In genomic region chr6:127723126-127723525, GRCm38 (mm10) we compare ENCODE assay signal across 17 mouse cellular contexts. TPM values are rescaled to one million over a fixed set of nuclear protein-coding genes. Genes with fewer than 3 reads are reported as not detected.
DNase-seq lines count a peak whose midpoint lies in the region; ATAC-seq and TF ChIP-seq lines count a peak whose summit lies in the region.
"Had no signal": no experiment of that assay in that cellular context is flagged by ENCODE, and none has a peak within 500 bp of the region (broad histone marks: within the 10 kb centered on the region; RNA-seq: fewer than 3 reads in every experiment).

No protein-coding gene starts in this region.

- H3K27ac ChIP-seq in heart, embryonic 15.5 days, result no peak overlapping the region
- H3K27ac ChIP-seq in hindbrain, embryonic 12.5 days, result peak overlapping the region; percentile 71
- H3K27ac ChIP-seq in neural tube, embryonic 14.5 days (ENCODE audit: low read depth, low read length), result peak overlapping the region; percentile 44
- no peak overlapping the region for H3K27ac ChIP-seq in thymus, adult 2 months (ENCODE audit: control insufficient read depth, insufficient read depth, low read length)
- H3K27ac ChIP-seq: heart, embryonic 10.5 days; left cerebral cortex, adult 2 months; liver, embryonic 12.5 days had no signal

- no peak overlapping the region for H3K9ac ChIP-seq in heart, embryonic 15.5 days
- H3K9ac ChIP-seq in hindbrain, embryonic 12.5 days, result no peak overlapping the region
- 0 out of 2 replicates have a peak overlapping the region, but pooled peaks have one; percentile 21 for H3K9ac ChIP-seq in neural tube, embryonic 14.5 days (replicated peaks; ENCODE audit: low read depth, low read length)
- H3K9ac ChIP-seq: liver, embryonic 12.5 days had no signal

- DNase-seq in heart, postnatal 14 days, result no peak
- DNase-seq in ZHBTc4 (ENCODE audit: low read depth, low spot score), result peak; percentile 75
- DNase-seq in left cerebral cortex, adult 11 months (ENCODE audit: low spot score), result no peak
- no peak for DNase-seq in left cerebral cortex, postnatal 14 days (ENCODE audit: low spot score in 2 of 2)
- DNase-seq in thymus, adult 2 months, result no peak
- DNase-seq: adrenal gland, postnatal 36 days; cerebellum, adult 2 months; lung, postnatal 14 days; thymus, postnatal 36 days had no signal

- H3K9me3 ChIP-seq in heart, embryonic 15.5 days (replicated peaks), result no peaks in the 10 kb centered on the region
- H3K9me3 ChIP-seq in hindbrain, embryonic 12.5 days (replicated peaks), result no peaks in the 10 kb centered on the region
- H3K9me3 ChIP-seq in neural tube, embryonic 14.5 days (ENCODE audit: control insufficient read depth, low read length), result no peaks in the 10 kb centered on the region
- H3K9me3 ChIP-seq: heart, embryonic 10.5 days; liver, embryonic 12.5 days had no signal

- TF ChIP-seq POLR2A in thymus, adult 2 months (IDR thresholded peaks at IDR 0.05; ENCODE audit: control insufficient read depth, extremely low read depth, insufficient read depth, low read length, poor library complexity), result no peak

- 55% methylated on average over 8 of the region's 8 CpGs for WGBS in heart, embryonic 15.5 days
- 36% methylated on average over 8 of the region's 8 CpGs for WGBS in hindbrain, embryonic 12.5 days
- 27% methylated on average over 8 of the region's 8 CpGs for WGBS in neural tube, embryonic 14.5 days
- 67% methylated on average over 8 of the region's 8 CpGs for WGBS in thymus, adult 2 months

- intact Hi-C loops in heart, postnatal 14 days (cut with DNase I), result no loop called here
- intact Hi-C loops in left cerebral cortex, postnatal 14 days (cut with DNase I), result no loop called here

- H3K4me2 ChIP-seq in heart, embryonic 15.5 days, result 0 out of 2 replicates have a peak overlapping the region, but pooled peaks have one; percentile 5
- H3K4me2 ChIP-seq in hindbrain, embryonic 12.5 days (replicated peaks), result 0 out of 2 replicates have a peak overlapping the region, but pooled peaks have one; percentile 1
- H3K4me2 ChIP-seq in neural tube, embryonic 14.5 days (ENCODE audit: low read depth, low read length), result no peak overlapping the region
- H3K4me2 ChIP-seq: liver, embryonic 12.5 days had no signal

- no peak for ATAC-seq in heart, embryonic 15.5 days (replicated peaks; ENCODE audit: insufficient number of reproducible peaks, insufficient read depth, low FRiP score, low read depth)
- ATAC-seq in hindbrain, embryonic 12.5 days (ENCODE audit: low FRiP score), result no peak
- ATAC-seq in neural tube, embryonic 14.5 days (ENCODE audit: low read depth), result no peak
- ATAC-seq: liver, embryonic 12.5 days had no signal

- TF ChIP-seq CTCF in thymus, adult 2 months (IDR thresholded peaks at IDR 0.05; ENCODE audit: borderline replicate concordance, control insufficient read depth, extremely low read depth, insufficient read depth, low read length, poor library complexity), result no peak

- no peak overlapping the region for H3K4me3 ChIP-seq in heart, embryonic 15.5 days
- no peak overlapping the region for H3K4me3 ChIP-seq in hindbrain, embryonic 12.5 days
- H3K4me3 ChIP-seq in neural tube, embryonic 14.5 days (ENCODE audit: low read depth, low read length), result no peak overlapping the region
- no peak overlapping the region for H3K4me3 ChIP-seq in thymus, adult 2 months (ENCODE audit: control insufficient read depth, insufficient read depth, low read length)
- H3K4me3 ChIP-seq: heart, embryonic 10.5 days; left cerebral cortex, adult 2 months; liver, embryonic 12.5 days had no signal

- no peaks in the 10 kb centered on the region for H3K36me3 ChIP-seq in heart, embryonic 15.5 days
- H3K36me3 ChIP-seq in hindbrain, embryonic 12.5 days, result peaks cover 7% of the 10 kb centered on the region; the same call in 1 of the 2 replicates
- no peaks in the 10 kb centered on the region for H3K36me3 ChIP-seq in neural tube, embryonic 14.5 days (ENCODE audit: control insufficient read depth, insufficient read depth, low read length)
- no peaks in the 10 kb centered on the region for H3K36me3 ChIP-seq in thymus, adult 2 months (ENCODE audit: control insufficient read depth, insufficient read depth, low read length)
- H3K36me3 ChIP-seq: heart, embryonic 10.5 days; liver, embryonic 12.5 days had no signal

- H3K27me3 ChIP-seq in heart, embryonic 15.5 days, result no peaks in the 10 kb centered on the region
- no peaks in the 10 kb centered on the region for H3K27me3 ChIP-seq in hindbrain, embryonic 12.5 days
- no peaks in the 10 kb centered on the region for H3K27me3 ChIP-seq in neural tube, embryonic 14.5 days (ENCODE audit: control insufficient read depth, insufficient read depth, low read length)
- H3K27me3 ChIP-seq in thymus, adult 2 months (ENCODE audit: control insufficient read depth, insufficient read depth, low read length), result no peaks in the 10 kb centered on the region
- H3K27me3 ChIP-seq: liver, embryonic 12.5 days had no signal

- H3K4me1 ChIP-seq in heart, embryonic 15.5 days (replicated peaks), result no peaks in the 10 kb centered on the region
- peaks cover 34% of the 10 kb centered on the region for H3K4me1 ChIP-seq in hindbrain, embryonic 12.5 days
- peaks cover 3% of the 10 kb centered on the region; the same call in 1 of the 2 replicates for H3K4me1 ChIP-seq in neural tube, embryonic 14.5 days (ENCODE audit: control insufficient read depth, insufficient read depth, low read length)
- no peaks in the 10 kb centered on the region for H3K4me1 ChIP-seq in thymus, adult 2 months (replicated peaks; ENCODE audit: control insufficient read depth, insufficient read depth, low read length)
- H3K4me1 ChIP-seq: liver, embryonic 12.5 days had no signal

RNA-seq across cellular contexts. Expression of gene Prmt8, which starts 46.1 kb away (rescaled TPM):
- polyA plus RNA-seq in heart, embryonic 15.5 days (2015; fragmentation: Nextera tagmentation; extraction: Ambion mirVana), result 0.10 and 0.28 TPM in 2 replicates
- total RNA-seq in heart, postnatal 14 days (2021), result not detected
- 38.0 and 39.9 TPM in 2 replicates for polyA plus RNA-seq in hindbrain, embryonic 12.5 days (2016; fragmentation: Nextera tagmentation; extraction: Ambion mirVana)
- polyA plus RNA-seq in neural tube, embryonic 14.5 days (2014; fragmentation: Nextera tagmentation; extraction: Ambion mirVana), result 43.6 and 45.9 TPM in 2 replicates
- total RNA-seq in left cerebral cortex, postnatal 14 days (2021), result 100 to 1,000 TPM; 115 to 139 TPM
- not detected in 2 replicates for polyA plus RNA-seq in thymus, adult 2 months (2012; rRNA removed)
- total RNA-seq: adrenal gland, postnatal 36 days; gastrocnemius, adult 18-20 months had no signal
- polyA plus RNA-seq: C2C12; liver, embryonic 12.5 days had no signal

Comparison
In these comparisons a context has a peak if more than half of its experiments do, and no peak if none do; other contexts are left out.
1. H3K27ac ChIP-seq: peak in hindbrain, embryonic 12.5 days (single experiment) and neural tube, embryonic 14.5 days (single experiment); none in heart, embryonic 15.5 days (single experiment) and thymus, adult 2 months (single experiment).
2. RNA of gene Prmt8, which starts 46.1 kb away (polyA plus RNA-seq): 43.6 to 45.9 TPM in neural tube, embryonic 14.5 days and 38.0 to 39.9 TPM in hindbrain, embryonic 12.5 days; 0.10 to 0.28 TPM in heart, embryonic 15.5 days and not detected in thymus, adult 2 months; every median in the first group is over 10 times any median in the second.